Mouse (Mus musculus): Measurements from ENCODE around the gene Armc8.

- TF ChIP-seq CTCF (IDR thresholded peaks at IDR 0.05; ENCODE audit: low read depth, low read length) (no peak), POLR2A (IDR thresholded peaks at IDR 0.05; ENCODE audit: extremely low read depth, insufficient read depth, low read length) (peak; percentile 53; the same call in 1 of the 2 replicates)
These were observed at the start of gene Armc8 for GRCm38 (mm10) chr9:99568347-99569070.

Data from liver, adult 2 months (tissue).